In genomic region chr12:73585241-73585801, GRCm38 (mm10) we compare ENCODE assay signal across 9 mouse cellular contexts. TPM values are rescaled to one million over a fixed set of nuclear protein-coding genes. Genes with fewer than 3 reads are reported as not detected.
DNase-seq lines count a peak whose midpoint lies in the region; ATAC-seq and TF ChIP-seq lines count a peak whose summit lies in the region.
"Had no signal": no experiment of that assay in that cellular context is flagged by ENCODE, and none has a peak within 500 bp of the region (broad histone marks: within the 10 kb centered on the region; RNA-seq: fewer than 3 reads in every experiment).

No protein-coding gene starts in this region.

- no peak for DNase-seq in heart, embryonic 10.5 days (ENCODE audit: low spot score)
- DNase-seq in heart, adult 9 months (ENCODE audit: low spot score in 2 of 2), result no peak
- DNase-seq in limb, embryonic 10.5 days (ENCODE audit: low spot score), result no peak
- DNase-seq in neural tube, embryonic 10.5 days (ENCODE audit: extremely low spot score, low spot score), result peak; percentile 60
- no peak for DNase-seq in gastrocnemius, postnatal 25 days
- no peak for DNase-seq in right cerebral cortex, postnatal 4 days

- under 1% methylated on average over 33 of the region's 33 CpGs for WGBS in heart, embryonic 10.5 days
- 1% methylated on average over 33 of the region's 33 CpGs for WGBS in limb, embryonic 10.5 days

- no peak for TF ChIP-seq CTCF in E14TG2a.4 (conservative IDR thresholded peaks at IDR 0.05; ENCODE audit: low read length)

- peak overlapping the region; percentile 80 for H3K4me3 ChIP-seq in heart, embryonic 10.5 days
- H3K4me3 ChIP-seq in E14TG2a.4 (replicated peaks; ENCODE audit: low read length), result peak overlapping the region; percentile 86
- H3K4me3 ChIP-seq in limb, embryonic 10.5 days, result peak overlapping the region; percentile 65

- H3K27me3 ChIP-seq in heart, embryonic 10.5 days (ENCODE audit: insufficient read depth, poor library complexity, severe bottlenecking), result peaks cover 33% of the 10 kb centered on the region
- peaks cover 62% of the 10 kb centered on the region for H3K27me3 ChIP-seq in E14TG2a.4 (ENCODE audit: insufficient read depth, low read length)
- H3K27me3 ChIP-seq in limb, embryonic 10.5 days (ENCODE audit: low read depth, poor library complexity, severe bottlenecking), result peaks cover 77% of the 10 kb centered on the region

- ATAC-seq in granulocyte monocyte progenitor cell, adult 5-6 weeks (replicated peaks; ENCODE audit: poor library complexity, severe bottlenecking), result 0 out of 2 replicates have a peak, but pooled peaks have one; percentile 20

- no peaks in the 10 kb centered on the region for H3K9me3 ChIP-seq in heart, embryonic 10.5 days
- H3K9me3 ChIP-seq in E14TG2a.4 (ENCODE audit: low read length), result no peaks in the 10 kb centered on the region
- no peaks in the 10 kb centered on the region for H3K9me3 ChIP-seq in limb, embryonic 10.5 days (replicated peaks)

- peaks cover 12% of the 10 kb centered on the region for H3K4me1 ChIP-seq in heart, embryonic 10.5 days
- H3K4me1 ChIP-seq in E14TG2a.4 (replicated peaks; ENCODE audit: low read depth, low read length), result peaks cover 22% of the 10 kb centered on the region
- H3K4me1 ChIP-seq in limb, embryonic 10.5 days, result peaks cover 24% of the 10 kb centered on the region

- H3K36me3 ChIP-seq in heart, embryonic 10.5 days, result no peaks in the 10 kb centered on the region
- no peaks in the 10 kb centered on the region for H3K36me3 ChIP-seq in E14TG2a.4 (ENCODE audit: insufficient read depth, low read length)
- H3K36me3 ChIP-seq in limb, embryonic 10.5 days, result no peaks in the 10 kb centered on the region

- peak overlapping the region; percentile 91 for H3K27ac ChIP-seq in heart, embryonic 10.5 days
- H3K27ac ChIP-seq in limb, embryonic 10.5 days, result peak overlapping the region; percentile 85

RNA-seq across cellular contexts. Expression of gene Prkch, which starts 0.7 kb away (rescaled TPM):
- 15.8 and 16.9 TPM in 2 replicates for polyA plus RNA-seq in heart, embryonic 10.5 days (2016; fragmentation: Nextera tagmentation; extraction: Ambion mirVana)
- total RNA-seq in granulocyte monocyte progenitor cell, adult 5-6 weeks (2014; fragmentation: Nextera tagmentation), result 0.99 and 1.6 TPM in 2 replicates
- 2.6 and 5.3 TPM in 2 replicates for total RNA-seq in granulocyte monocyte progenitor cell, adult 5-6 weeks (2017)
- polyA plus RNA-seq in limb, embryonic 10.5 days (2016; fragmentation: Nextera tagmentation; extraction: Ambion mirVana), result 6.4 and 7.4 TPM in 2 replicates
- 1 to 10 TPM; 5.0 to 6.9 TPM for total RNA-seq in gastrocnemius, postnatal 25 days (2021)
- total RNA-seq: MEL had no signal

RNA-seq across cellular contexts. Expression of gene Tmem30b, which starts 39.1 kb away (rescaled TPM):
- 0.30 and 2.4 TPM in 2 replicates for polyA plus RNA-seq in heart, embryonic 10.5 days (2016; fragmentation: Nextera tagmentation; extraction: Ambion mirVana)
- not detected in 2 replicates for total RNA-seq in granulocyte monocyte progenitor cell, adult 5-6 weeks (2014; fragmentation: Nextera tagmentation)
- total RNA-seq in granulocyte monocyte progenitor cell, adult 5-6 weeks (2017), result not detected in 2 replicates
- polyA plus RNA-seq in limb, embryonic 10.5 days (2016; fragmentation: Nextera tagmentation; extraction: Ambion mirVana), result 9.1 and 15.7 TPM in 2 replicates
- total RNA-seq in gastrocnemius, postnatal 25 days (2021), result under 1 TPM; 0.21 to 0.46 TPM
- total RNA-seq: MEL had no signal
